Mouse (Mus musculus): Measurements from ENCODE around the gene Eef1akmt3. TPM values are rescaled to one million over a fixed set of nuclear protein-coding genes. Genes with fewer than 3 reads are reported as not detected.

The Eef1akmt3 gene
- 0.15 and 0.17 TPM in 2 replicates for polyA plus RNA-seq (2016; fragmentation: Nextera tagmentation; extraction: Ambion mirVana)

DNA sequence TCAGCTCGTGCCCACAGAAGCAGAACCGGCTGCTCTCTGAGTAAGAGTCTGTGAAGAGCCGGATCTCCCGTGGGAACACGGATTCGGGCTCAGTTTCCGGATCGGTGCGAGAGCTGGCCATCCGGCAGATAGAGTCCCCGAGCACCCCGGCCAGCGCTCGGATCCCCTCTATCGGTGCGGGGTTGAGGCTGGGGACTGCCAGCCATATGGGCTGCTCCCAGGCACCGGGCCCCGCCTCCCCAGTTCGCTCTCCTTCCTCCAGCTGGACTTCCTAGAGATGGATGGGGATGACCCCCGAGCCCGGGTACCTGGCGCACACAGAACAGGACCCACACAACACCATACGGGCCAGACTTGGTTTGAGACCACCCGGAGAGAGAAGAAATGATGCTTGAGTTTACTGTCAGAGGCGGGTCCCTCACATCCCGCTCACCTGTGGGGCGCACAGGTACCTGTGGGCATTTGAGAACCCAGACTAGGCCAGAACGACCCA is at the start of gene Eef1akmt3, which contains the start of gene Mettl1:
Gene Eef1akmt3, minus strand, starts transcription at position 240 of the 493 bp plus-strand sequence.
Gene Mettl1, plus strand, starts transcription at position 141 of the 493 bp plus-strand sequence.
- WGBS: under 1% methylated on average over 28 of the region's 28 CpGs
- Histone ChIP-seq H3K4me3 (peak within 1 kb of the TSS; percentile 76), H3K9me3 (no peaks in the 10 kb centered on the region), H3K36me3 (peaks cover 8% of the 10 kb centered on the region), H3K4me2 (replicated peaks) (peak within 1 kb of the TSS; percentile 99), H3K27me3 (replicated peaks) (peaks cover 4% of the 10 kb centered on the region; the same call in 1 of the 2 replicates), H3K4me1 (peaks cover 12% of the 10 kb centered on the region), H3K9ac (peak within 1 kb of the TSS; percentile 67), H3K27ac (no peak within 1 kb of the TSS)
- ATAC-seq (ENCODE audit: low FRiP score, low read depth): peak; percentile 73

DNA sequence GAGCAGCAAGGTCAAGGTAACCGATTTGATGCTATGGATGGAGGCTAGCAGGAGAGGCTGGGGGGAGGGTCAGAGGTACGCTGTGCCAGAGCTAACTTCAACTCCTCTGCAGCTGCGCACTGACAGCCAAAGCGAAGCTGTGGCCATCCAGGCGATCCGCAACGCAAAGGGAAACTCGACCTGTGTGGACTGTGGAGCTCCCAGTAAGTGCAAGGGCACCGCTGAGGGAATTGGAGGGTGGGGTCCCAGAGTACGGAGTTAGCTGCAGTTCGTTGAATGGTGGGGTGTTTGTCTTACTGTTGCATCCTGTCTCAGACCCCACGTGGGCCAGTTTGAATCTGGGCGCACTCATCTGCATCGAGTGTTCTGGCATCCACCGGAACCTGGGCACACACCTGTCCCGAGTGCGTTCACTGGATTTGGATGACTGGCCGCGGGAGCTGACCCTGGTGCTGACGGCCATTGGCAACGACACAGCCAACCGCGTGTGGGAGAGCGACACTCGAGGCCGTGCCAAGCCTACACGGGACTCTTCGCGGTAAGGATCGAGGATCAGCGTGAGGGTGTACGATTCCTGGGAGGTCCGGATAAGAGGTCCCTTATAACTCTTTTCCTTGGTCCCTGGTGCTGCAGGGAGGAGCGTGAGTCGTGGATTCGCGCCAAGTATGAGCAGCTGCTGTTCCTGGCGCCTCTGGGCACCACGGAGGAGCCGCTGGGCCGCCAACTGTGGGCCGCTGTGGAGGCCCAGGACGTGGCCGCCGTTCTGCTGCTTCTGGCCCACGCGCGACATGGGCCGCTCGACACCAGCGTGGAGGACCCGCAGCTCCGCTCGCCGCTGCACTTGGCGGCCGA is 49.5 kb upstream of the Eef1akmt3 start:
- Histone ChIP-seq H3K36me3 (peaks cover 11% of the 10 kb centered on the region), H3K4me3 (peak overlapping the region; percentile 13), H3K27me3 (replicated peaks) (peaks cover 68% of the 10 kb centered on the region), H3K9me3 (no peaks in the 10 kb centered on the region), H3K4me2 (replicated peaks) (peak overlapping the region; percentile 50), H3K9ac (0 out of 2 replicates have a peak overlapping the region, but pooled peaks have one; percentile 26), H3K27ac (no peak overlapping the region), H3K4me1 (peaks cover 17% of the 10 kb centered on the region)
- ATAC-seq (ENCODE audit: low FRiP score, low read depth): no peak
- WGBS: 8% methylated on average over 57 of the region's 57 CpGs

DNA sequence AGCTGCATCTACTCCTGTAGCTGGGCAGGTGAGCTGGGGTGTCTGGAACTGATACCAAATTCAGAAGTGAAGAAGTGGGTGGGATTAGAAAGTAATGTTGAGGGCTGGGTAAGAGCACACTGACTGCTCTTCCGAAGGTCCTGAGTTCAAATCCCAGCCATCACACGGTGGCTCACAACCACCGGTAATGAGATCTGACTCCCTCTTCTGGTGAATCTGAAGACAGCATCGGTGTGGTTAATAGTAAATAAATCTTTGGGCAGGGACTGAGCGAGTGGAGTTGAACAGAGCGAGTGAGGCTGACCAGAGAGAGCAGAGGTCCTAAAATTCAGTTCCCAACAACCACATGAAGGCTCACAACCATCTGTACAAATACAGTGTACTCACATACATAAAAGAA is 44.3 kb upstream of the Eef1akmt3 start:
- no peak overlapping the region for H3K4me3 ChIP-seq
- ATAC-seq (ENCODE audit: low FRiP score, low read depth): no peak
- H3K4me1 ChIP-seq: peaks cover 19% of the 10 kb centered on the region
- no peaks in the 10 kb centered on the region for H3K9me3 ChIP-seq
- H3K27me3 ChIP-seq (replicated peaks): peaks cover 81% of the 10 kb centered on the region
- no peak overlapping the region for H3K9ac ChIP-seq
- 77% methylated on average over 6 of the region's 6 CpGs for WGBS
- no peak overlapping the region for H3K27ac ChIP-seq
- no peak overlapping the region for H3K4me2 ChIP-seq (replicated peaks)
- no peaks in the 10 kb centered on the region for H3K36me3 ChIP-seq

DNA sequence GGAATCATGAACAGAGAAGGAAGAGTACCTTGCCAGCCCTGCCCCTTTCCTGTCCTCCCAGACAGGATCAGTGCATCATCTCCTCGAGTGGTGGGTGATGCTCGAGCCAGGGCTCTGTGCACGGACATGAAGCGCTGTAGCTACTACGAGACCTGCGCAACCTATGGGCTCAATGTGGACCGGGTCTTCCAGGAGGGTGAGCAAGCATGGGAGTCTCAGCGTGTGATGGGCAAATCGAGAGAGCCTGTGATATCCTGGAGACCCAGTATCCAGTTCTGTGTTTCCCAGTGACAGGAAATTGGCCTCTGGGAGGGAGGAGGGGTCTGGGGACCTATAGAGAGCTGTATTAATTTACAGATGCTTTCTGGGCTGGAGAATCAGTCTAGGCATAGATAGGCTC is 43.7 kb upstream of the Eef1akmt3 start:
- no peak overlapping the region for H3K27ac ChIP-seq
- H3K9me3 ChIP-seq: no peaks in the 10 kb centered on the region
- no peak for ATAC-seq (ENCODE audit: low FRiP score, low read depth)
- no peak overlapping the region for H3K4me2 ChIP-seq (replicated peaks)
- peaks cover 23% of the 10 kb centered on the region for H3K4me1 ChIP-seq
- H3K4me3 ChIP-seq: no peak overlapping the region
- H3K27me3 ChIP-seq (replicated peaks): peaks cover 81% of the 10 kb centered on the region
- H3K36me3 ChIP-seq: no peaks in the 10 kb centered on the region
- H3K9ac ChIP-seq: no peak overlapping the region
- 82% methylated on average over 9 of the region's 9 CpGs for WGBS

DNA sequence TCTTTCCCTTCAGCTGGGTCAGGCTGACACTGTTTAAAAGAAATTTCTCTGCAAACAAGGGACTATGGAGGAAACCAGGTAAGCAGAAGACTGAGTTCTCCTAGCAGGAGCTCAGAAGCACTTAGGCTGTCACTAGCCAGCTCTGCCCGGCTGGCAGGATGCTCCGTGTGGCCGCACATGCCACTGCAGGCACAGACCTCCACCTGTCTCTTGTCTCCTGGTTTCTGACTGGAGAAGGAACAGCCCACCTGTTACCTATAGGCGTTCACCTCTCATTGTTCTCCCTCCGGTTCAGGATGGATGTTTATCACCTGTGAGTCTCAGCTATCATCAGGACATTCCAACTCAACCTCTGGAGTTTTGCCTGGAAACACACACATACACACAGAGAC is 42.6 kb upstream of the Eef1akmt3 start:
- ATAC-seq (ENCODE audit: low FRiP score, low read depth): no peak
- H3K27me3 ChIP-seq (replicated peaks): peaks cover 80% of the 10 kb centered on the region
- H3K4me2 ChIP-seq (replicated peaks): no peak overlapping the region
- 64% methylated on average over 5 of the region's 5 CpGs for WGBS
- H3K9me3 ChIP-seq: no peaks in the 10 kb centered on the region
- H3K4me1 ChIP-seq: peaks cover 34% of the 10 kb centered on the region
- H3K4me3 ChIP-seq: no peak overlapping the region
- no peak overlapping the region for H3K9ac ChIP-seq
- H3K27ac ChIP-seq: no peak overlapping the region
- no peaks in the 10 kb centered on the region for H3K36me3 ChIP-seq

DNA sequence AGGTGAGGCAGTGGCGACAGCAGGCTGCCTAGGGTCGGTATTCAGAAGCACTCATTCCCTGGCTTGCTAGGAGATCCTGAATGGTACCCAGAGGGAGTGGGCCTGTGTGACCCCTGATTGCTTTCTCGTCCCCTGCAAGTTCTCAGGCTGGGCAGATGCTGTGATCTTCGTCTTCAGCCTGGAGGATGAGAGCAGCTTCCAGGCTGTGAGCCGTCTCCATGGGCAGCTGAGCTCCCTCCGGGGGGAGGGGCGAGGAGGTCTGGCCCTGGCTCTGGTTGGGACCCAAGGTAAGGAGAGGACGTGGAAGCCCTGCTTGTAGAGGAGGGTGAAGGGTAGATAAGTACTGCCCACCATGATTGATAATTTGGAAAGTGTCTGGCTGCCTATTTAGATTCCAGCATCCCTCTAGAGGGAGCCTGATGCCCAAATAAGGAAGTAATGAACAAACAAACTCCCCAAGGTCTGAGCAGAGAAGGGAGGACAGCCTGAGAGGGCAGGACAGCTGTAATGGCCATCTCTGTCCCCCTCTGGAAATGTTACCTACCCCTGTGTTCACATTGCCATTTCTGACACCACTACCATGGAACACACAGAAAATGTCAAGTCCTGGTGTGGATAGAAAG is 42.1 kb upstream of the Eef1akmt3 start:
- no peak overlapping the region for H3K4me2 ChIP-seq (replicated peaks)
- no peak for ATAC-seq (ENCODE audit: low FRiP score, low read depth)
- H3K4me1 ChIP-seq: peaks cover 34% of the 10 kb centered on the region
- no peaks in the 10 kb centered on the region for H3K36me3 ChIP-seq
- no peaks in the 10 kb centered on the region for H3K9me3 ChIP-seq
- peaks cover 75% of the 10 kb centered on the region for H3K27me3 ChIP-seq (replicated peaks)
- WGBS: 34% methylated on average over 8 of the region's 8 CpGs
- no peak overlapping the region for H3K9ac ChIP-seq
- H3K27ac ChIP-seq: no peak overlapping the region
- no peak overlapping the region for H3K4me3 ChIP-seq

DNA sequence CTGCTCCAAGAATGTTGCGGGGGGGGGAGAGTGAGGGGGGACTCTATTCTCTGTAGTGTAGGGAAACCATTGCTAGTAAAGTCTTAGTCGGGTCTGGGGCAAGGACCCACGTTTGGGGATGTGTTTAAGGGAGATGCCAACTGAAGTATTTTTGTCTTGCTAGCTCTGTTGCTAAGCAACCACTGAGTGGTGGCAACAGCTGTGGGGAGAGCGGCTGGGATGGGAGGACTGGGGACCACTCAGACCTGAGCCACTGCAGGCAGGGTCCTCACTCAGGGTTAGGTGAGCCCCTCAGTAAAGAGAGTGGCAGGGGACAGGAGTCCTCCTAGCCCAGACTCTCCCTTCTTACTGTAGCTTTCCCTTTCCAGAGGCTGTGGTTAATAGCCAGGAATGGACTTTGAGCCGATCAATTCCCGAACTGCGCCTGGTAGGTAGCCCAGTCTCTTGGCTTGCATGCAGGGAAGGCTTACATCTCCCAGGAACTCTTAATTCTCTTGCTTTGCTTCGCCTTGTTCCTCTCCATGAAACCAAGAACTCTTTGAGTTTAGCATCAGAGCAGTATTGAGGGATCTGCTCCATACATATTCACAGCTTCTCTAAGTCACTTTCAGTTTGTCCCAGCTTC is 40.8 kb upstream of the Eef1akmt3 start:
- Histone ChIP-seq H3K4me1 (peaks cover 44% of the 10 kb centered on the region), H3K27ac (no peak overlapping the region)
- 30% methylated on average over 8 of the region's 8 CpGs for WGBS

DNA sequence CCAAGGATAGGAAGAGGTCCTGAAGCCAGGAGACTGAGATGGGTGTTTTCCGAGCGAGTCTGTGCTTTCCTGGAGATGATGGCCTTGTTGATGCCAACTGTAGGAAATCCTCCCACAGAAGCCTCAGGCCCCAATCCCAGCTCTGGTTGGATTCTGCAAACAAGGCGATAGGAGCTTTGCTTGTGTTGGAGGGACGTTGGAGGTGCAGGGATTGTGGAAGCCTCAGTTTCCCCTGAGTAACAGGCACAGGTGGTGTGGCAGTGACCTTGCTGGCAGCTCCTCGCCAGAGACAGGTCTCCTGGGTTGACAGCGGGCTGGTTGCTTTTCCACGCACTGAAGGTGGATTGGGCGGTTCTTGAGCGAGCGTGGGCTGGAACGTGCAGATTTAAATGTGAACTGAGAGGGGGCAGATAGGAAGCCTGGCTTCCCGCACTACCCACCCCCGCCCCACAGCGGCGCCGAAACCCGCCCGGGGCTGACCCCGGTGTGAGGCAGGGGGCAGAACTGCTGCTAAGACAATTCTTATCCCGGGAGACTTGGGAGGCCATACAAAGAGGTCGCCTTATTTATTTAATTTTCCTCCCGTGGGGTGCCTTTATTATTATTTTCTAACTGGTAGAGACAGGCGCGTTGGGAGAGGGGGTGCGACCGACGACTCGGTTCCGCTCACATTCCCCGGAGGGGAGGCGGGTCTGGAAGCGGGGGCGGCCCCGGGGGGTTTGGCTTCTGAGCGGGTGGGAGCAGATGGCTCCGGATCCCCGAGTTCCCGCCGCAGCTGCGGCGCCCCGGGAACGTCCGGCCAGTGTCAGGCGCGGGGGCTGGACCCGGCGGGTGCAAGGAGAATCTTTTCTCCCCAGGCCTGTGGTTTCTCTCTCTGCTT is 39.8 kb upstream of the Eef1akmt3 start:
- peaks cover 44% of the 10 kb centered on the region for H3K4me1 ChIP-seq
- WGBS: 3% methylated on average over 48 of the region's 48 CpGs
- H3K4me2 ChIP-seq (replicated peaks): peak overlapping the region; percentile 98
- ATAC-seq (ENCODE audit: low FRiP score, low read depth): no peak
- no peak overlapping the region for H3K27ac ChIP-seq
- H3K36me3 ChIP-seq: no peaks in the 10 kb centered on the region
- H3K9me3 ChIP-seq: no peaks in the 10 kb centered on the region
- H3K27me3 ChIP-seq (replicated peaks): peaks cover 70% of the 10 kb centered on the region
- peak overlapping the region; percentile 70 for H3K4me3 ChIP-seq
- H3K9ac ChIP-seq: peak overlapping the region; percentile 43; the same call in 1 of the 2 replicates

More for the DNA sequence above, 40.8 kb upstream of the Eef1akmt3 start:
- Histone ChIP-seq H3K9me3 (no peaks in the 10 kb centered on the region), H3K27me3 (replicated peaks) (peaks cover 72% of the 10 kb centered on the region), H3K4me3 (0 out of 2 replicates have a peak overlapping the region, but pooled peaks have one; percentile 70), H3K36me3 (no peaks in the 10 kb centered on the region), H3K4me2 (replicated peaks) (peak overlapping the region; percentile 98), H3K9ac (no peak overlapping the region)
- 0 out of 2 replicates have a peak, but pooled peaks have one; percentile 19 for ATAC-seq (ENCODE audit: low FRiP score, low read depth)

DNA sequence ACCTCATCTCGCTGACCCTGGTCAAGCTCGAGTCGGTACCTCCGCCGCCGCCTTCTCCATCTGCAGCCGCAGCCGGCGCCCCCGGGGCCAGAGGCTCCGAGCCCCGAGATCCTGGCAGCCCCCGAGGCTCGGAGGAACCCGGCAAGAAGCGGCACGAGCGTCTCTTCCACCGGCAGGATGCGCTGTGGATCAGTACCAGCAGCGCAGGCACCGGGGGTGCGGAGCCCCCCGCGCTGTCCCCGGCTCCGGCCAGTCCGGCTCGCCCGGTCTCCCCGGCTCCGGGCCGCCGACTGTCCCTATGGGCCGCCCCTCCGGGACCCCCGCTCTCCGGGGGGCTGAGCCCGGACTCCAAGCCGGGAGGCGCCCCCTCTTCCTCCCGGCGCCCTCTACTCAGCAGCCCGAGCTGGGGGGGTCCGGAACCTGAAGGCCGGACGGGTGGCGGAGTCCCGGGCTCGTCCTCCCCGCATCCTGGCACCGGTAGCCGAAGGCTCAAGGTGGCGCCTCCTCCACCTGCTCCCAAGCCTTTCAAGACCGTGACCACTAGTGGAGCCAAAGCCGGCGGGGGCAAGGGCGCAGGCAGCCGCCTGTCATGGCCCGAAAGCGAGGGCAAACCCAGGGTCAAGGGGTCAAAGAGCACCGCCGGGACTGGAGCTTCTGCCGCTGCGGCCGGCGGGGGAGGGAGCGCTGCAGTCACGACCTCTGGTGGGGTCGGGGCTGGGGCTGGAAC is 38.5 kb upstream of the Eef1akmt3 start:
- Histone ChIP-seq H3K4me2 (replicated peaks) (peak overlapping the region; percentile 98), H3K9me3 (no peaks in the 10 kb centered on the region), H3K4me1 (peaks cover 44% of the 10 kb centered on the region), H3K27ac (no peak overlapping the region), H3K27me3 (replicated peaks) (peaks cover 73% of the 10 kb centered on the region), H3K36me3 (no peaks in the 10 kb centered on the region), H3K4me3 (peak overlapping the region; percentile 70), H3K9ac (peak overlapping the region; percentile 84)
- WGBS: 1% methylated on average over 70 of the region's 70 CpGs
- no peak for ATAC-seq (ENCODE audit: low FRiP score, low read depth)

DNA sequence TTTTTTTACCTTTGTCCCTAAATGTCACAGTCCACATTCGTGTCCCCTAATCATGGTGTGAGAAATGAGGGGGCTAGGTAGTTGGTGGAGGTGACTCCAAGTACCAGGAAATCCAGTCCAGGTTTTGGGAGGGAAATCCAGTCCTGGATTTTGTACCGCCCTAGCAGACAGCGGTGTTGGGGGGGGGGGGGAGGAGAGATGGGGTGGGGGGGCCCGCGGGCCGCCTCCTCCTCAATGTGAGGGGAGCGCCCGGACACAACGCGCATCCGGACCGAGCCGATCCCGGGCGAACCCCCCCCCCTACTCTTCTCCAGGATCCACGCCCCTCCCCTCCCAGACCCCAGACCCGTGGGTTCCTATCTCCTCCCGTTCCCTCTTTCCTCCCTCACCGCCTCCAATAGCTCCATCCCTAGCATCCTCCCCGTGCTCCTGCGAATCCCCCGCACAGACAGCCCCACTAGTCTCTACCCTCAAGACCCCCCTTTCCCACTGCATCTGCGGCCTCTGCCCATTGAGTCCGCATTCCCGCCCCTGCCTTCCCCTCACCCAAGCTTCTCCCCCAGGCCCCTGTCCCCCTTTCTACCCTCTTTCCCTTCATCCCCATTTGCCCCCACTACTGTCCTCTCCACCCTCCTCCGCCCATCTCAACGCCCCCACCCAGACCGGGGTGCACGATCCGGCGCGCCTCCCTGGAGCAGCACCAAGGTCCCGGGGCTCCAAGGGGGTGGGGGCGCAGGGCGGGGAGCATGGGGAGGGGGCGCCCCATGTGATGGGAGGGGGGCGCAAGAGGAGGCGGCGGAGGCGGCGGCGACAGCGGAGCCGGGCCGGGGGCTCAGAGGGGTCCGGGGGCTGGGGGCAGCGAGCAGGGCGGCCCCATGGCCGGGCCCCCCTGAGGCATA is 37.6 kb upstream of the Eef1akmt3 start:
- peak; percentile 63 for ATAC-seq (ENCODE audit: low FRiP score, low read depth)
- Histone ChIP-seq H3K4me1 (peaks cover 44% of the 10 kb centered on the region), H3K4me3 (peak overlapping the region; percentile 70), H3K36me3 (no peaks in the 10 kb centered on the region), H3K27ac (peak overlapping the region; percentile 53; the same call in 1 of the 2 replicates), H3K4me2 (replicated peaks) (peak overlapping the region; percentile 98), H3K9ac (peak overlapping the region; percentile 84), H3K27me3 (replicated peaks) (peaks cover 67% of the 10 kb centered on the region), H3K9me3 (no peaks in the 10 kb centered on the region)
- WGBS: under 1% methylated on average over 48 of the region's 49 CpGs

Data from neural tube, embryonic 12.5 days (tissue).